In the genomic region with DNA sequence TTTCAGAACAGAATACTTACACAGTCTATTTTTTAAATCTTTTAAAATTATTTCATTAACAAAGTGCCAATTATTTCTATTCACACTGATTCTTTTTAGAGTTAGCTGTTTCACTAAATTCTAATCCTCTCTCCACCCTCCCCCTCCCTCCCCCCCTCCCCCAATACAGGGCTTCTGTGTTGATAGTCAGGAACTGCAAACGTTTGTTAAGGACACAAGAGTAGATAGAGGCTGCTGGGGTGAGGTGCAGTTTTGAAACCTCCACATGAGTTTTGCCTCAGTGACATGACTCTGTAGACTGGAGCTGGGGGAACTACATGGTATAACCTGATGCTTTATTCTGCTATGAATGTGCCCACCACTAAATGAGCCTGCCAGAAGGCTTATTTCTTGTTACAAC, we compare ENCODE assay signal across 29 mouse cellular contexts. TPM values are rescaled to one million over a fixed set of nuclear protein-coding genes. Genes with fewer than 3 reads are reported as not detected.
DNase-seq lines count a peak whose midpoint lies in the region.
"Had no signal": no experiment of that assay in that cellular context is flagged by ENCODE, and none has a peak within 500 bp of the region (broad histone marks: within the 10 kb centered on the region; RNA-seq: fewer than 3 reads in every experiment).

No protein-coding gene starts in this region.

- H3K27me3 ChIP-seq in splenic B cell, adult 2 months (ENCODE audit: control insufficient read depth, insufficient read depth, low read length, poor library complexity, severe bottlenecking): peaks cover 14% of the 10 kb centered on the region
- H3K27me3 ChIP-seq: heart, embryonic 13.5 days; intestine, embryonic 15.5 days; neural tube, embryonic 12.5 days had no signal

- no peaks in the 10 kb centered on the region for H3K36me3 ChIP-seq in splenic B cell, adult 2 months (ENCODE audit: control insufficient read depth, insufficient read depth, low read length, poor library complexity, severe bottlenecking)
- H3K36me3 ChIP-seq: embryonic facial prominence, embryonic 15.5 days; heart, embryonic 13.5 days; hindbrain, embryonic 15.5 days; intestine, embryonic 15.5 days; limb, embryonic 15.5 days; neural tube, embryonic 12.5 days had no signal

- peak; percentile 23 for DNase-seq in heart, adult 11 months
- no peak for DNase-seq in heart, postnatal 10 days
- peak; percentile 15 for DNase-seq in thymus, postnatal 0 days (ENCODE audit: low spot score)
- no peak for DNase-seq in thymus, adult 18-20 months
- peak; percentile 21 for DNase-seq in induced T-regulatory cell, adult 2 months (ENCODE audit: low read depth)
- DNase-seq in splenic B cell, adult 2 months (ENCODE audit: low read depth, low spot score): peak; percentile 12
- DNase-seq in right cerebral cortex, adult 2 months (ENCODE audit: low spot score in 2 of 2): no peak
- DNase-seq in kidney, adult 11 months: no peak
- DNase-seq: adrenal gland, adult 2 months; cerebellum, adult 18-20 months; gastrocnemius, postnatal 25 days; heart, adult 2 months; heart, postnatal 36 days; kidney, postnatal 4 days; lung, adult 2 months; midbrain, embryonic 14.5 days; right cerebral cortex, postnatal 25 days; thymus, adult 2 months had no signal

- intact Hi-C loops in heart, postnatal 10 days (cut with DNase I): loop anchor here (5.0 to 10.0 kb wide), 2 partner anchors 193 to 266 kb away; a partner anchor contains a TSS

RNA-seq across cellular contexts. Expression of a gene that starts 3.1 kb away (rescaled TPM):
- total RNA-seq in heart, postnatal 10 days (2021): under 1 TPM; 0.45 to 0.72 TPM
- 1.3 and 1.5 TPM in 2 replicates for polyA plus RNA-seq in thymus, postnatal 0 days (2015; fragmentation: Nextera tagmentation; extraction: Ambion mirVana)
- total RNA-seq: common myeloid progenitor, adult 5-6 weeks; gastrocnemius, postnatal 25 days had no signal
- polyA plus RNA-seq: CD4-positive, CD25-positive, alpha-beta regulatory T cell, adult 4 months had no signal

RNA-seq across cellular contexts. Expression of a gene that starts 15.5 kb away (rescaled TPM):
- total RNA-seq in heart, postnatal 10 days (2021): not detected
- polyA plus RNA-seq in thymus, postnatal 0 days (2015; fragmentation: Nextera tagmentation; extraction: Ambion mirVana): 3.1 and 3.8 TPM in 2 replicates
- total RNA-seq: adrenal gland, adult 2 months; common myeloid progenitor, adult 5-6 weeks; gastrocnemius, postnatal 25 days; heart, adult 2 months; heart, postnatal 36 days; left cerebral cortex, postnatal 14 days had no signal
- polyA plus RNA-seq: adrenal gland, adult 2 months; CD4-positive, CD25-positive, alpha-beta regulatory T cell, adult 4 months; embryonic facial prominence, embryonic 15.5 days; forebrain, embryonic 16.5 days; heart, adult 2 months; heart, embryonic 13.5 days; hindbrain, embryonic 15.5 days; kidney, embryonic 14.5 days; limb, embryonic 15.5 days; lung, adult 2 months; midbrain, embryonic 14.5 days; neural tube, embryonic 12.5 days had no signal

RNA-seq across cellular contexts. Expression of a gene that starts 25.9 kb away (rescaled TPM):
- 10 to 100 TPM; 54.3 to 56.9 TPM for total RNA-seq in heart, postnatal 10 days (2021)
- 128 and 144 TPM in 2 replicates for polyA plus RNA-seq in thymus, postnatal 0 days (2015; fragmentation: Nextera tagmentation; extraction: Ambion mirVana)

RNA-seq across cellular contexts. Expression of a gene that starts 56.4 kb away (rescaled TPM):
- 10 to 100 TPM; 41.6 to 46.4 TPM for total RNA-seq in heart, postnatal 10 days (2021)
- polyA plus RNA-seq in thymus, postnatal 0 days (2015; fragmentation: Nextera tagmentation; extraction: Ambion mirVana): 27.1 and 28.4 TPM in 2 replicates

Comparison
In these comparisons a context has a peak if more than half of its experiments do, and no peak if none do; other contexts are left out.
1. DNase-seq: peak in heart, adult 11 months (single experiment), thymus, postnatal 0 days (single experiment), induced T-regulatory cell, adult 2 months (single experiment) and splenic B cell, adult 2 months (single experiment); none in heart, postnatal 10 days (0 of 2), thymus, adult 18-20 months (0 of 2), right cerebral cortex, adult 2 months (0 of 2) and kidney, adult 11 months (single experiment).